Mouse (Mus musculus): ENCODE measurements around the gene Trim41. TPM values are rescaled to one million over a fixed set of nuclear protein-coding genes. Genes with fewer than 3 reads are reported as not detected.

Trim41 gene
- polyA plus RNA-seq, 1 experiment from 2014 or later, result 7.5 TPM

- ATAC-seq (ENCODE audit: low FRiP score), result no peak
- no peak overlapping the region for H3K9ac ChIP-seq
- H3K9me3 ChIP-seq, result no peaks in the 10 kb centered on the region
- peaks cover 2% of the 10 kb centered on the region for H3K4me1 ChIP-seq (replicated peaks)
- no peaks in the 10 kb centered on the region for H3K27me3 ChIP-seq
- peaks cover 98% of the 10 kb centered on the region for H3K36me3 ChIP-seq
- no peak overlapping the region for H3K27ac ChIP-seq
- H3K4me2 ChIP-seq, result no peak overlapping the region
- H3K4me3 ChIP-seq, result no peak overlapping the region
- 72% methylated on average over 14 of the region's 14 CpGs for WGBS
Observed at GRCm38 (mm10) chr11:48807563-48808303, 9.4 kb downstream of the Trim41 start.

- H3K27me3 ChIP-seq, result no peaks in the 10 kb centered on the region
- no peak overlapping the region for H3K4me3 ChIP-seq
- peaks cover 99% of the 10 kb centered on the region for H3K36me3 ChIP-seq
- 63% methylated on average over 21 of the region's 21 CpGs for WGBS
- H3K9me3 ChIP-seq, result no peaks in the 10 kb centered on the region
- no peak overlapping the region for H3K27ac ChIP-seq
- peak; percentile 29; the same call in 1 of the 2 replicates for ATAC-seq (ENCODE audit: low FRiP score)
- H3K4me2 ChIP-seq, result no peak overlapping the region
- no peak overlapping the region for H3K9ac ChIP-seq
- peaks cover 9% of the 10 kb centered on the region for H3K4me1 ChIP-seq (replicated peaks)
Observed at GRCm38 (mm10) chr11:48806856-48807562, 10.1 kb downstream of the Trim41 start.

GRCm38 (mm10) chr11:48804922-48805321, 12.2 kb downstream of the Trim41 start:
- Histone ChIP-seq H3K9me3 (no peaks in the 10 kb centered on the region), H3K4me2 (no peak overlapping the region), H3K4me1 (replicated peaks) (peaks cover 21% of the 10 kb centered on the region), H3K36me3 (peaks cover 85% of the 10 kb centered on the region), H3K27ac (no peak overlapping the region), H3K9ac (no peak overlapping the region), H3K27me3 (no peaks in the 10 kb centered on the region), H3K4me3 (no peak overlapping the region)
- 85% methylated on average over 2 of the region's 2 CpGs for WGBS
- no peak for ATAC-seq (ENCODE audit: low FRiP score)

GRCm38 (mm10) chr11:48803988-48804387, 13.2 kb downstream of the Trim41 start:
- no peaks in the 10 kb centered on the region for H3K27me3 ChIP-seq
- WGBS, result 98% methylated on average over 2 of the region's 2 CpGs
- H3K36me3 ChIP-seq, result peaks cover 76% of the 10 kb centered on the region
- no peak overlapping the region for H3K4me3 ChIP-seq
- H3K27ac ChIP-seq, result no peak overlapping the region
- no peaks in the 10 kb centered on the region for H3K9me3 ChIP-seq
- no peak overlapping the region for H3K9ac ChIP-seq
- peaks cover 22% of the 10 kb centered on the region for H3K4me1 ChIP-seq (replicated peaks)
- no peak for ATAC-seq (ENCODE audit: low FRiP score)
- no peak overlapping the region for H3K4me2 ChIP-seq

DNA sequence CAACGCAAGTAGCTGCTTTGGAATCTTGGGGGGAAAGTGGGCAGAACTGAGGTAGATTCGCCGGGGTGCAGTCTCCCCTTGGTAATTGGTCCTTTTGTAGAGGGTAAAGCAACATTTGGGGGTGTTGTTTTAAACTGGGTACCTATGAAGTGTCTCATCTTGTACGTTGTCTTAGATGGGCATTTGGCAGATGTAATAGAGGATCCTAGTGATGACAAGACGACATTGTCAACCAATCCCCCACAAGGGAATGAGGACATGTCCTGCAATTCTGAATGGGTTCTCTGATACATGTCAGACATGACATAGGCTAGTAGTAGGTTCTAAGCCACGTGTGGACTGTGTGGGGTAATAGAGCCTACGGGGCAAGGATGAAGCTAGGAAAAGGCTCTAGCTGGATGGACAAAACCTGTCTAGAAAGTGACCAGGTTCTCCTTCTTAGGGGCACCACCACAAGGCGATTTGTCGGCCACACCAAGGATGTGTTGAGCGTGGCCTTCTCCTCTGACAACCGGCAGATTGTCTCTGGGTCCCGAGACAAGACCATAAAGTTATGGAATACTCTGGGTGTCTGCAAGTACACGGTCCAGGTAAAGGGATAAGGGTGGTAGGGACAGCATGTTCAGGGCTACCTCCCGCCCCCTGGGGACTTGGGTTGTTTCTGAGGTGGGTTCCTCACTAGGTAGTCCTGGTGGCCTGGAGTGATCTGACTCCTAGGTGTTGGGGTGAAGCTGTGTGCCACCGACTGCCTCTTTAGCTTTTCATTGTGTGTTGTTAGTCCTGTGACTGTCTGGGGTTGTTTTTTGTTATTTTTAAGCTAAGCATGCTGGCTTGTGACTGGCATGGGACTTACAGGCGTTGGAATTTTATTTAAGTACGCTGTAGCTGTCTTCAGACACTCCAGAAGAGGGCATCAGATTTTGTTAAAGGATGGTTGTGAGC, 15.1 kb downstream of the Trim41 start:
- Histone ChIP-seq H3K27me3 (no peaks in the 10 kb centered on the region), H3K4me3 (peak overlapping the region; percentile 83), H3K9me3 (no peaks in the 10 kb centered on the region), H3K27ac (no peak overlapping the region), H3K4me2 (peak overlapping the region; percentile 98), H3K36me3 (peaks cover 57% of the 10 kb centered on the region), H3K4me1 (replicated peaks) (peaks cover 38% of the 10 kb centered on the region), H3K9ac (peak overlapping the region; percentile 95)
- 81% methylated on average over 17 of the region's 17 CpGs for WGBS
- no peak for ATAC-seq (ENCODE audit: low FRiP score)

GRCm38 (mm10) chr11:48799921-48800701, 17.0 kb downstream of the Trim41 start, which contains the start of gene Rack1:
Gene Rack1 (plus strand): TSS chr11:48800332.
- H3K27me3 ChIP-seq, result no peaks in the 10 kb centered on the region
- no peaks in the 10 kb centered on the region for H3K9me3 ChIP-seq
- under 1% methylated on average over 47 of the region's 47 CpGs for WGBS
- H3K27ac ChIP-seq, result peak within 1 kb of the TSS; percentile 95
- peak within 1 kb of the TSS; percentile 98 for H3K4me2 ChIP-seq
- peak within 1 kb of the TSS; percentile 95 for H3K9ac ChIP-seq
- peak; percentile 92 for ATAC-seq (ENCODE audit: low FRiP score)
- H3K36me3 ChIP-seq, result peaks cover 37% of the 10 kb centered on the region
- H3K4me3 ChIP-seq, result peak within 1 kb of the TSS; percentile 83
- H3K4me1 ChIP-seq (replicated peaks), result peaks cover 38% of the 10 kb centered on the region

GRCm38 (mm10) chr11:48798984-48799920, 17.9 kb downstream of the Trim41 start:
- Histone ChIP-seq H3K27ac (peak overlapping the region; percentile 95), H3K9me3 (no peaks in the 10 kb centered on the region), H3K4me3 (peak overlapping the region; percentile 83), H3K36me3 (peaks cover 29% of the 10 kb centered on the region), H3K9ac (peak overlapping the region; percentile 95), H3K27me3 (no peaks in the 10 kb centered on the region), H3K4me2 (peak overlapping the region; percentile 98), H3K4me1 (replicated peaks) (peaks cover 38% of the 10 kb centered on the region)
- 11% methylated on average over 18 of the region's 18 CpGs for WGBS
- peak; percentile 14 for ATAC-seq (ENCODE audit: low FRiP score)

GRCm38 (mm10) chr11:48798308-48798707, 18.8 kb downstream of the Trim41 start:
- no peak overlapping the region for H3K27ac ChIP-seq
- no peaks in the 10 kb centered on the region for H3K9me3 ChIP-seq
- peak overlapping the region; percentile 83; the same call in 1 of the 2 replicates for H3K4me3 ChIP-seq
- peaks cover 19% of the 10 kb centered on the region for H3K36me3 ChIP-seq
- peaks cover 38% of the 10 kb centered on the region for H3K4me1 ChIP-seq (replicated peaks)
- H3K9ac ChIP-seq, result peak overlapping the region; percentile 95
- WGBS, result 86% methylated on average over 7 of the region's 7 CpGs
- no peak for ATAC-seq (ENCODE audit: low FRiP score)
- peak overlapping the region; percentile 98 for H3K4me2 ChIP-seq
- no peaks in the 10 kb centered on the region for H3K27me3 ChIP-seq

DNA sequence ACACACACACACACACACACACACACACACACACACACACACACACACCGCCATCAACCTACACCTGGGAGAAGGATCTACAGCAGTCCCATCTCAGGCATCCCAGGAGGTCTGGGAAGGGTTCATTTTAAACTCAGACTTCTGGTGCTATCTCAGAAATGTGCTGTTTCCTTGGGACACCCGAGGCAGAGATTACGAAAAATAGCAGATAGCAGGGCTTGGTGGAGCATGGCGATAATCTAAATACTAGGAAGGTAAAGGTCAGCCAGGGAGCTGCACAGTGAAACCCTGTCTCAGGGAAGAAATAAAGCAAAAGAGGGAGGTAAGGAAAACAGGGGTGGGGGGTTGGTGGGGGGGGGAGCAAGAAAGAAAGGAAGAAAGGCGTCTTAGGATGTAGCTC, 19.9 kb downstream of the Trim41 start:
- H3K27ac ChIP-seq, result no peak overlapping the region
- no peak overlapping the region for H3K4me2 ChIP-seq
- no peaks in the 10 kb centered on the region for H3K27me3 ChIP-seq
- H3K36me3 ChIP-seq, result peaks cover 9% of the 10 kb centered on the region
- H3K9me3 ChIP-seq, result no peaks in the 10 kb centered on the region
- peaks cover 32% of the 10 kb centered on the region for H3K4me1 ChIP-seq (replicated peaks)
- 91% methylated on average over 5 of the region's 5 CpGs for WGBS
- no peak overlapping the region for H3K4me3 ChIP-seq
- no peak overlapping the region for H3K9ac ChIP-seq
- no peak for ATAC-seq (ENCODE audit: low FRiP score)

GRCm38 (mm10) chr11:48796290-48796689, 20.9 kb downstream of the Trim41 start:
- Histone ChIP-seq H3K4me2 (no peak overlapping the region), H3K4me1 (replicated peaks) (peaks cover 22% of the 10 kb centered on the region), H3K9me3 (no peaks in the 10 kb centered on the region), H3K9ac (no peak overlapping the region), H3K4me3 (no peak overlapping the region), H3K27ac (no peak overlapping the region), H3K27me3 (0 out of 2 replicates have a peak, but pooled peaks cover 3% of the 10 kb centered on the region), H3K36me3 (no peaks in the 10 kb centered on the region)
- no peak for ATAC-seq (ENCODE audit: low FRiP score)
- WGBS, result 81% methylated on average over 4 of the region's 4 CpGs
